21 mouse cellular contexts compared by ENCODE assay signal in genomic region chr6:140460398-140460797, GRCm38 (mm10).
"Had no signal": no experiment of that assay in that cellular context is flagged by ENCODE, and none has a peak within 500 bp of the region (broad histone marks: within the 10 kb centered on the region; RNA-seq: fewer than 3 reads in every experiment).

No protein-coding gene starts in this region.

- H3K27me3 ChIP-seq: intestine, embryonic 15.5 days; limb, embryonic 13.5 days; liver, embryonic 12.5 days; liver, embryonic 15.5 days; lung, embryonic 15.5 days; megakaryocyte, embryonic 14.5 days; midbrain, embryonic 15.5 days; neural tube, embryonic 12.5 days had no signal

- H3K36me3 ChIP-seq: intestine, embryonic 15.5 days; limb, embryonic 10.5 days; limb, embryonic 13.5 days; liver, embryonic 12.5 days; liver, embryonic 15.5 days; lung, embryonic 15.5 days; midbrain, embryonic 15.5 days; neural tube, embryonic 12.5 days had no signal

- DNase-seq: kidney, adult 18-20 months; kidney, postnatal 10 days; layer of hippocampus, adult 9-11 months; liver; lung, adult 18-20 months; lung, postnatal 10 days; lung, postnatal 36 days; thymus, adult 2 months; thymus, postnatal 25 days had no signal

- H3K27ac ChIP-seq: intestine, embryonic 15.5 days; layer of hippocampus, adult 2 months; limb, embryonic 10.5 days; limb, embryonic 13.5 days; liver, embryonic 12.5 days; liver, embryonic 15.5 days; lung, embryonic 15.5 days; midbrain, embryonic 10.5 days; midbrain, embryonic 15.5 days; neural tube, embryonic 12.5 days; stomach, postnatal 0 days had no signal

- H3K4me3 ChIP-seq: intestine, embryonic 15.5 days; layer of hippocampus, adult 2 months; limb, embryonic 10.5 days; limb, embryonic 13.5 days; liver, embryonic 12.5 days; liver, embryonic 15.5 days; lung, embryonic 15.5 days; megakaryocyte, embryonic 14.5 days; midbrain, embryonic 10.5 days; midbrain, embryonic 15.5 days; neural tube, embryonic 12.5 days had no signal

- H3K9ac ChIP-seq: intestine, embryonic 15.5 days; limb, embryonic 13.5 days; liver, embryonic 12.5 days; liver, embryonic 15.5 days; lung, embryonic 15.5 days; midbrain, embryonic 15.5 days; neural tube, embryonic 12.5 days had no signal

- H3K4me1 ChIP-seq: liver, embryonic 12.5 days; liver, embryonic 15.5 days had no signal

- ATAC-seq: intestine, embryonic 15.5 days; liver, embryonic 12.5 days; midbrain, embryonic 15.5 days had no signal

- H3K4me2 ChIP-seq: intestine, embryonic 15.5 days; limb, embryonic 13.5 days; liver, embryonic 12.5 days; liver, embryonic 15.5 days; lung, embryonic 15.5 days; midbrain, embryonic 15.5 days; neural tube, embryonic 12.5 days had no signal

- H3K9me3 ChIP-seq: intestine, embryonic 15.5 days; limb, embryonic 10.5 days; limb, embryonic 13.5 days; liver, embryonic 12.5 days; liver, embryonic 15.5 days; lung, embryonic 15.5 days; megakaryocyte, embryonic 14.5 days; midbrain, embryonic 10.5 days; midbrain, embryonic 15.5 days; neural tube, embryonic 12.5 days had no signal
